Mouse (Mus musculus) layer of hippocampus, postnatal 10 days (tissue): Measurements from ENCODE around the gene Foxj2. TPM values are rescaled to one million over a fixed set of nuclear protein-coding genes. Genes with fewer than 3 reads are reported as not detected.

Experiments
- DNase-seq, 2 experiments: peaks; one replicate each; pipeline ENCODE4 v3.0.0; 2021; ENCODE audit warnings: low spot score in 2 of 2
- microRNA-seq, 2 experiments: library from miRNA; unstranded; fragments of <30 nt; microRNA quantifications; one replicate each; pipeline ENCODE4 v1.2.0; 2021
- total RNA-seq, 2 experiments: library from RNA; stranded (reverse); gene quantifications; 2 replicates each; pipeline ENCODE4 v1.2.3; 2021

Foxj2 gene
- total RNA-seq, 2 experiments from 2014 or later = 24.3 to 27.8 TPM

DNA sequence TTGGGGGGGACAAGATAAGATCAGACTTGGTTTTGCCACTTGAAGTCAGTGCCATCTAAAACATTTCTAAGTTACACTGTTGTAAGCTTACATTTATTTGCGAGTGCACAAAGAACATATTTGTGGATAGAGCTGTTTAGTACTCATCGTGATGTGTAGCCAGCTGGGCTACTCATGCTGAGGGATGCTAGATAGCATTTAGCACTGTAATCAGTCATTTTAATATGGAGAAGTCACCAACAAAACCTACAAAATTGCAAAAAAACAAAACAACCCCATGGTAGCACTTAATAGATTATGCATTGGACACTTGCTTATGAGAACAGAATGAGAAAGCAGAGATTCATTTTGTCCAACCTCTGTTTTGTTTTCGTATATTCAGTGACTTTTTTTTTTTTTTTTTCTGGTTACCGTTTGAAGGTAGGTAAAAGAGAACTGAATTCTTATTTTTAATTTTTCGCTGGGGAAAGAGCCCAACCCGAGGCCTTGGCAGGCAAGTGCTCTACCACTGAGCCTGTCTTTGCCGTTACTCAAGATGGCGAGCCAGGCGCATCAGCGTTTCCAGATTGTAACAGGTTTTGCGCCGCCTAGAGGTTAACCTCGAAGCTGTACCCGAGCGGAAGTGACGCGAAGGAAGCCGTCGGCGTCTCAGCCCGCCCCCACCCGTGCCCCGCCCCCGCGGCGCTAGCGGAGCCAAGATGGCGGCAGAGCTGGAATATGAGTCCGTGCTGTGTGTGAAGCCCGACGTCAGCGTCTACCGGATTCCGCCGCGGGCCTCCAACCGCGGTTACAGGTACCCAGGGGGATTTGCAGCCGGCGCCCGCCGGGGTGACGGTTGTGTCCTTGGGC lies 54.4 kb downstream of the Foxj2 start, which contains the start of gene Necap1:
Necap1 (plus strand) TSS at position 604 of the 849 bp plus-strand sequence.
- DNase-seq = peak; percentile 99

DNA sequence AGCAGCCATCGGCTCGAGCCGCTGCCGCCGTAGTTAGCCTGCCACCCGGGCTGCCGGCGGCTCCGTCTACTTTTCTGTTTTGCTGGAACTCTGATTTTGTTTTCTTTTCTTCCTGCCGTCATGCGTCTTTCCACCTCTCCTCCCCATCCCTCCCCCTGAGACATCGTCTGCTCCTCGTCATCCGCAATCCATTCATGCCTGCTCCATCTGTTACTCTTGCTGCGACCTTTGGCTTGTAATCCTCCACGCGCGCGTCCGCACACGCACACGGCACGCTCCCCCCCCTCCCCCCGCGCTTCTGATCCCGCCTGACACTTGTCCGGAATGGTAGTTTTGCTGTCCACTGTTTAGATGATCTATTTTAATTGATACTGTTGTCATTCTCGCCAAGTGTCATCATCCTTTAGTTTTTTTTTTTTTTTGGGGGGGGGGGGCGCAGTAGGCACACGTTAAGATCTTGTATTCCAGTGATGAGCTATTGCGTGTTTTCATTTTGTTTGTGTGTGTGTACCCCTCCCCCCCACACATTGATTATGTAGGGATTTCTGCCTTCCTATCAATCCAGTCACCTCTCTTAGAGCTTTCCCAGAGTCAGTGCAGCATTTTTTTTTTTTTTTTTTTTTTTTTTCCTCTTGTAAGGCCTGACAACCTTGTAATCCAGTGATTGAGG lies 55.1 kb downstream of the Foxj2 start:
- no peak for DNase-seq

DNA sequence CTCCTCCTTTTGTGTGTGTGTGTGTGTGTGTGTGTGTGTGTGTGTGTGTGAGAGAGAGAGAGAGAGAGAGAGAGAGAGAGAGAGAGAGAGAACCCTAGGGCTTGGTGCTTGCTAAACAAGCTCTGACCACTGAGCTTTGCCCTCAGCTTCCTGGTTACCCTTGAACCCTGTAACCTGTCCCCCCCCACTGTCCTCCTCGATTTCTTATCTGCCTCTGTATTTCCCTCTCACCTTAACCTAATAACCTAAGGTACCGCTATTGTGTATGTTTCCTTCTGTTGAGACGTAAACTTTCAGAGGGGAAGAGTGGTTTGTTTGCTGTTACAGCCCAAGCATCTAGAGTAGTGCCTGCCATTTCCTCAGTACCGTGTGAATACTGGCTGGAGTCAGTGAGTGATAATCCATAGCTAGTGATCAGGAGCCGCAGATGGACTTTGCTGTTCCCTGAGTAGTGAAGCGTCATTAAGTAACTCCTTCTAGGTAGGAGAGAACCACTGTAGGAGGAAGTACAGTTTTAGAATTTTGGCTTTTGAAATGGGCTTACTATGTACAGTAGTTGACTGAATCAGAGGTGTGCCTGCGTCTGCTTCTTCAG lies 59.5 kb downstream of the Foxj2 start:
- DNase-seq = no peak

DNA sequence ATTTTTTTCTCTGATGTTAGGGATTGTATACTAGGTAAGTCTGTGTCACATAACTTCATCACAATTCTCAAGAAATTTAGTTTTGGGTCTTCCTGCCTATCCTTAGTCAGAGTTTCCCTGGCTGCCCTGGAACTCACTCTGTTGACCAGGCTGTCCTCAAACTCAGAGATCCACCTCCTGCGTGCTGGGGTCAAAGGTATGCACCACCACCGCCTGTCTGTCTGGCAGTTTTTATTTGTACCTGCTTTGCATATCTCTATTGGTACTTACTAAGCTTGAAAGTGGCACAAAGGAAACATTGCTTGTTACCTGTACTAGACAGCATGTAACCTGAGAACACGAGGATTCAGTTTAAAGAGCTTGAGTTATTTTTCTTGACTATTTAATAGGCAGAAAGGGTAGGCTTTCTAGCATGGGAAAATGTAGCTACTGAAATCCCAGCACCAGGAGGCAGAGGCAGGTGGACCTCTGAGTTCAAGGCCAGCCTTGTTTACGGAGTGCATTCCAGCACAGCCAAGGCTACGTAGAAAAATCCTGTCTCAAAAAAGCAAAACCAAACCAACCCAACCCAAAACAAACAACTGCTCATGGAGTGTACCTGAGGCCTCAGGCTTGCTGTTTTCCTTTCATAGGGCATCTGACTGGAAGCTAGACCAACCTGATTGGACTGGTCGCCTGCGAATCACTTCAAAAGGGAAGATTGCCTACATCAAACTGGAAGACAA lies 60.2 kb downstream of the Foxj2 start:
- no peak for DNase-seq

DNA sequence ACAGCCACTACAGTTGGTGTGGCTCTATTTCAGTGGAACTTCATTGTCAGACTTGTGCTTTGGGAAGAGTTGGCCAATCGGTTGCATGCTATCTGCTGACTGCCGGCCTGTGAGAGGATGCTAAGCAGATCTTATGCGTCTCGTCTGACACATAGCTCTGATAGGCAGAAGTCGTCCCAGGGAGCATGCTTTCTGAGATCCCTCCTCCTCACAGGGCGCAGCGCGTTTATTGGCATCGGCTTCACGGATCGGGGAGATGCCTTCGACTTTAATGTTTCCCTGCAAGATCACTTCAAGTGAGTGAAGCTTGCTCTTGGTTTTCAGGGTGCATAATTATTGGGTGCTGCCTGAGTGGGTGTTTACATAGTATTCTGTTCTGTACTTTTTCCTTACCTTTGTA lies 61.6 kb downstream of the Foxj2 start:
- no peak for DNase-seq

DNA sequence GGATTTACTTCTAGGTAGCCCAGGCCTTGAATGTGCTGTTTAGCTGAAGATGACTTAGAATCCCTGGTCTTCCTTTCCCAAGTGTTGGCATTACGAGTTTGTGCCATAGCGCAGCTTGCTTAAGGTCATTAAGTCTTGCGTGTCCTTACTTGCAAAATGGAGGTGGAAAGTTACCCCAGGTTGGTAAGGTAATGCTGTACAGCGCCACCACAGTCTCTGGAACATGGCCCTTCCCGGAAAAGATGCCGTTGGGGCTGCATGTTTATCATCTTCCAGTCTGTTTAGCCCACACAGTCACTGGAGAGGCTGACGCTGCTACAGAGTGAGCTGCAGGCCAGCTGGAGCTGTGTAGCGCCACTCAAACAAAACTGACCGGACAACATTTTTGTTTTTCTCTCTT lies 63.9 kb downstream of the Foxj2 start:
- no peak for DNase-seq

DNA sequence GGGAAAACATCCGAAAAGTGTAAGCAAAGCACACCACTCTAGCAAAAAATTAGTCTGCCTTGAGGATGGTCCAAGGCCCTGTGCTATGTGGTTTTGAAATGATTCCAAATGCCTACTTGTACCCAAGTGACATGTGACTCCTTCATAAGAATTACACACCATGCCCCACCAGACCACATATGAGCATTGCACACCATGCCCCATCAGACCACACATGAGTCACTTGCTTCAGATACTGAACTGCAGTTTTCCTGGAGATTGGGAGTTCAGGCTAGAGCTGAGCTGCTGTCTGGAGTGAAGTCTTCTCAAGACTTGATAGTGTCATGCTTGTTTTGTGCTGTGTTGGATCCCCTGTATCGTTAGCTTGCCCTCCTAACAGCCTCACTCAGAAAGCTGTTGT lies 69.9 kb downstream of the Foxj2 start:
- DNase-seq = no peak

DNA sequence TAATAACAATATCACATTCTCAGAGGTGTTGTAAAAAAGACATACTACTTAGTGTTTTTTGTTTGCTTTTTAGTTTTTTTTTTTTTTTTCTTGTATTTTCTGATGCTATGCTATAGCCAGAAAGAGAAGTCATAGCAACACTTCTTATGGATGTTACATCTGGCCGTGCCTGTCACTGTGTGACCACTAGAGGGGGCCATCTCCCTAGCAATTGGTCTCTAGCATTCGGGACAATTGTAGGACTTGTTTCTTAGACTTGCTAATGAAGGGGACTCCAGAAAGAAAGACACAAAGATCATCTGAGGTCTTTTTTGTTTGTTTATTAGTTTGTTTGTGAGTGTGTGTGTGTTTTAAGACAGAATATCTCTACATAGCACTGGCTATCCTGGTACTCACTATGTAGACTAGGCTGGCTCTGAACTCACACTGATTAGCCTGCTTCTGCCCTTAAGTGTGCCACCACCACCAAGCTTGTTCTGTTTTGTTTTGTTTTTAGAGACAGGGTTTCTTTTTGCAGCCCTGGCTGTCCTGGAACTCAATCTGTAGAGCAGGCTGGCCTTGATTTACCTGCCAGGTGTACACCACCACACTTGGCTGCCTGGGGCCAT lies 72.8 kb downstream of the Foxj2 start:
- DNase-seq = peak; percentile 74 to 79

Small RNA genes lying within 50 kb of the gene (microRNA-seq; reads per million reads assigned to microRNA genes)
- gene Mir7231 = 0.67 to 2.0 reads per million in 2 experiments

Other genes starting within 250 kb of the Foxj2 start
- gene Apobec1, start 217.5 kb upstream of the Foxj2 start, total RNA-seq = 1 to 10 TPM; 2.0 to 2.4 TPM
- not detected for gene Gdf3, start 209.8 kb upstream of the Foxj2 start, total RNA-seq
- not detected for gene Dppa3, start 193.5 kb upstream of the Foxj2 start, total RNA-seq
- gene Nanog, start 112.4 kb upstream of the Foxj2 start, total RNA-seq = not detected
- gene Slc2a3, start 18.3 kb upstream of the Foxj2 start, total RNA-seq = 100 to 1,000 TPM in 1 of 2 experiments, 10 to 100 TPM in 1; 99.1 to 117 TPM
- under 1 TPM; 0.87 TPM for gene C3ar1, start 36.2 kb downstream of the Foxj2 start, total RNA-seq
- gene Necap1, start 54.6 kb downstream of the Foxj2 start, total RNA-seq = 100 to 1,000 TPM; 144 to 170 TPM
- gene Clec4a1, start 101.9 kb downstream of the Foxj2 start, total RNA-seq = under 1 TPM; 0.46 to 0.56 TPM
- under 1 TPM; 0.73 to 0.85 TPM for gene Clec4a3, start 132.6 kb downstream of the Foxj2 start, total RNA-seq
- not detected for gene Clec4a4, start 170.5 kb downstream of the Foxj2 start, total RNA-seq
- gene Clec4b1, start 230.0 kb downstream of the Foxj2 start, total RNA-seq = not detected